Mouse (Mus musculus) testis, postnatal 14 days (tissue): ENCODE measurements around the gene Col6a3.
A peak's percentile ranks its signal among the peaks of the same experiment; 100 is the strongest.

Experiments
- DNase-seq: peaks from one replicate; pipeline ENCODE4 v3.0.0; 2021; ENCODE audit warnings: low spot score

Col6a3 gene

DNA sequence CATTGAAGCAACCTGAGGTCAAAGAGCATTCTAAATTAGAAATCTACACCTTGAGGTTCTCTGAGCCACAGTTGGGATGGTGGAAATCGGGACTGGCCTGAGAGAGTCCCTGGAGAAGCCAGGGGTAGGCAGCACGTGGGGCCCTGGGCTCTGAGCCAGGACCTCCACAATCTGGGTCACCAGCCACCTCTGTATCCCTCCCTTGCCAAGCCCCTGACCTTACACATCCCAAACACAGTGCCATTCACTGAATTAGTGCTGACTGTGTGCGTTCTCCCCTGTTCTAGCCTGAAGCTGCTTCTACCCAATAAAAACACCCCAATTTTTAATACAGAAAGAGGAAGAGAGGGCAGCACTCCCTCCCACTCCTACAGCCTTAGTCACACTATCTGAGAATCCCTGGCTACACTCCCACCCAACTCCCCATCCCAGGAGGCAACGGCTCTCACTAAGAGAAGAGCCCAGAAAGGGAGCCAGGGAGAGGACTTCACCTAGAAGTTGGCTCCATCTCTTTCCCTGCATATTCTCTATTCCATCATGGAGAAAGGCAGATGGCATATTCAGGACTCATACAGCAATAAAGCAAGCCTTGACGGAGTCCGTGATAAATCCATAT lies 46.4 kb downstream of the Col6a3 start:
- no peak for DNase-seq

- no peak for DNase-seq
Observed at GRCm38 (mm10) chr1:90793368-90793767, 50.4 kb downstream of the Col6a3 start.

- no peak for DNase-seq
Observed at GRCm38 (mm10) chr1:90790925-90791324, 52.8 kb downstream of the Col6a3 start.

- DNase-seq: no peak
Observed at GRCm38 (mm10) chr1:90789506-90789905, 54.3 kb downstream of the Col6a3 start.

DNA sequence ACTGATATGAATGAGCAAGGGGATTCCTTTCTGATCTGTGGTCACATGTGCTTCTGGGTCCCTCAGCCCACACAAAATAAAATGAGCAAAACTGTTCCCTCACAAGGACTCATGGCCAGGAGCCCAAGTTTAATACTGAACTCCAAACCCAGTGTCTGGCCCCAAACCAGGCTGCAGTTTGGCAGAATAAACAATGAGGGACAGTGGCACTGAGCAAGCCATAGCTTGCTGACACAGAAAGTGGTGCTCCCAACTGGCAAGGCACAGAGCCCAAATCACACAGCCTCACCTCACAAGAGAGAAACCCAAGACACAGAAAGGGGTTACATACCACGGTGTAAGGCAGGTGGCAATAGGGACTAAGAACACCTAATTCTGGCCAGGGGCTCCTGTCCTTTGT lies 63.3 kb downstream of the Col6a3 start:
- DNase-seq: no peak

- no peak for DNase-seq
Observed at GRCm38 (mm10) chr1:90779072-90779471, 64.7 kb downstream of the Col6a3 start.

DNA sequence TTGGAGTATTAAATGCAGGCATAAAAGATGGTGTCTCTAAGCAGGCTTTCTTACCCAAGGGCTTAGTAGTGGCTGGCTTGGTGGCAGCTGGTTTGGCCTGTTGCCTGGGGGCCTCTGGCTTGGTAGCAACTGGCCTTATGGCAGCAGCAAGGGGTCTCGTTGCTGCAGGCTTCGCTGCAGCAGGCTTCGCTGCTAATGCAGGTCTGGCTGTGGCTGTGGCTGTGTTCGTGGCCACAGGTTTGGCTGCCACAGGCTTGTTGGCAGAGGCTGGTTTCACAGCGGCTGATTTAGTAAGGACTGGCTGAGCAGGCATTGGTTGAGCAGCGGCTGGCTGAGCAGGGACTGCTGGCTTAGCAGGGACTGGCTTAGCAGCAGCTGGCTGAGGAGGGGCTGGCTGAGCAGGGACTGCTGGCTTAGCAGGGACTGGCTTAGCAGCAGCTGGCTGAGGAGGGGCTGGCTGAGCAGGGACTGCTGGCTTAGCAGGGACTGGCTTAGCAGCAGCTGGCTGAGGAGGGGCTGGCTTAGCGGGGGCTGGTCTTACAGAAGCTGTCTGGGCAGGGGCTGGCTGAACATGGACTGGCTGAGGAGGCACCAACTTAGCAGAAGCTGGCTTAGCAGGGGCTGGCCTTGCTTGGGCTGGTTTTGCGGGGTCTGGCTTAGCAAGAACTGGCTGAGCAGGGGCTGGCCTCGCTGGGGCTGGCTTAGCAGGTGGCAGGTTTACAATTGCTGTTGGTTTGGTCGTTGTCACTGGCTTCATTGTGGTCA lies 68.1 kb downstream of the Col6a3 start:
- no peak for DNase-seq

- no peak for DNase-seq
Observed at GRCm38 (mm10) chr1:90771172-90771571, 72.6 kb downstream of the Col6a3 start.

- DNase-seq: no peak
Observed at GRCm38 (mm10) chr1:90770027-90770426, 73.7 kb downstream of the Col6a3 start.

DNA sequence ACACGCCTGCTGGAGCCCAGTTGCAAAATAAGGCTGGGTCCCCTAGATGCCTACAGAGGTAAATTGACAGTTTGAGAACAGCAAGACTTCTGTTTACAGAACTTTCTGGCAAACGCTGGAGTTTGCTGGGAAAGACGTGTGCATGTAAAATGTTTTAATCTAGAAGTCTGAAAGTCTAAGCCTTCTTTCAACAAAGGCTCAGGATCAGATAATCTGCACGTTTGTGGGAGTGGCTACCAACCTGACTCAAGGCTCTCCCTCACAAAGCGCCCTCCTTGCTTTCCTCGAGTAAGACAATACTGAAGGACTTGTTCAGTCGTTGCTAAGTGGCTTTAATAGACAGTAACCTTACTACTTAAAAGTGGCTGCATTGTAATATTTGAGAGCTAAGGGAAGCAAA lies 74.5 kb downstream of the Col6a3 start:
- DNase-seq: no peak

- no peak for DNase-seq
Observed at GRCm38 (mm10) chr1:90758091-90758673, 85.6 kb downstream of the Col6a3 start.

GRCm38 (mm10) chr1:90753869-90754563 lies 89.8 kb downstream of the Col6a3 start:
- no peak for DNase-seq

GRCm38 (mm10) chr1:90751221-90751620 lies 92.5 kb downstream of the Col6a3 start:
- DNase-seq: no peak

DNA sequence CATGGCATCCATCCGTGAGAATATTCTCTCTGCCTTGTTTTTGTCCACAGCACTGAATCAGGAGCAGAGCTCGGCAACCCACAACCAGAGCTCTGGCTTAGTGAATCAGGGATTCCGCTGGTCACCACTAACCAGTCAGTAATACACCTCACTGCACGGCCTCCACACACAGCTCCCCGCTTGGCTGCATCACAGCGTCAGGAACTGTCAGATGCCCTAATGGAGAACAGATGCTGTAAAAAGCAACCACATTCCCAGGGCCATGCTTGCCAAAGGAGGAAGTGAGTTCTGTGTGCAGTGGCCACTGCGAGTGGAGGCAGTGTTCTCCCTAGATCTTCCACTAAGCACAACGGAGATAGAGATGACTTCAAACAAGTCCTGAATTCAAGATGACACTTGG lies 93.6 kb downstream of the Col6a3 start:
- DNase-seq: no peak

DNA sequence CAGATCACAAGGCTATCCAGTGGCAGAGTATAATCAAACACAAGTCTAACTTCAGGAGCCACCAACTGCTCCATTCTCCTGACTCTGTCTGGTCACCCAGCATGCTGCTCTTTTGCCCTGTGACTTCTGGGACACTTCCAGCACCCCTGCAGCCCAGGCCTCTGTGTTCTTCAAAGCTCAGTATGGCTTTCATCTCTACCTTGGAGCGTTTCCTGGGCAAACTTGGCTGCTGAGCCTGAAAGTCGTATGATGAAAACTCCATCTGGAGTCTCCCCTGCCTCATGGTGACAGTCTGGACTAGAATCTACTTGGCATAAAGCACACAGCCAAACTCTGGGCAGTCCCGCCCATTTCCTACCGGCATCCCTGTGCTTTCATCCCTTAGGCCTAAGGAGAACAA lies 95.2 kb downstream of the Col6a3 start:
- no peak for DNase-seq

GRCm38 (mm10) chr1:90743941-90744386 lies 99.8 kb downstream of the Col6a3 start:
- DNase-seq: peak; percentile 31

GRCm38 (mm10) chr1:90743445-90743844 lies 100.3 kb downstream of the Col6a3 start:
- no peak for DNase-seq

GRCm38 (mm10) chr1:90742641-90743040 lies 101.1 kb downstream of the Col6a3 start:
- no peak for DNase-seq

GRCm38 (mm10) chr1:90740216-90741170 lies 103.3 kb downstream of the Col6a3 start:
- no peak for DNase-seq

DNA sequence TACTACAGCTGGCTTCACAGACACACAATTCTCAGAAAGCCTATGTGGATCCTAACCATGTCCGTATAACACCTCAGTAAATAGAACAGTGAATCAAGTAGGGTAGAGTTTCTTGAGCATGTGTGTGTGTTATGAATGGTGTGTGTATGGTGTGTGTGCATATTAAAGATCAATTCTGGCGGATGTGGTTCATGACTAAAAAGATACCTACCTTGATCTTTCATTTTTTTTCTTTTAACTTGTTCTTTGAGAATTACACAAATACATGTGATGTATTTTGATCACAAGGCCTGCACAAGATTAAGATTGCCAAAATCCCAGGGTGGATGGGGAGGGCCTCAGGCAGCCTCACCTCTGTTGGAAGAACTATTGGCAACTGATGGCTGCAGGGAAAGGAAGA lies 104.9 kb downstream of the Col6a3 start:
- no peak for DNase-seq

GRCm38 (mm10) chr1:90729466-90729865 lies 114.3 kb downstream of the Col6a3 start:
- no peak for DNase-seq

DNA sequence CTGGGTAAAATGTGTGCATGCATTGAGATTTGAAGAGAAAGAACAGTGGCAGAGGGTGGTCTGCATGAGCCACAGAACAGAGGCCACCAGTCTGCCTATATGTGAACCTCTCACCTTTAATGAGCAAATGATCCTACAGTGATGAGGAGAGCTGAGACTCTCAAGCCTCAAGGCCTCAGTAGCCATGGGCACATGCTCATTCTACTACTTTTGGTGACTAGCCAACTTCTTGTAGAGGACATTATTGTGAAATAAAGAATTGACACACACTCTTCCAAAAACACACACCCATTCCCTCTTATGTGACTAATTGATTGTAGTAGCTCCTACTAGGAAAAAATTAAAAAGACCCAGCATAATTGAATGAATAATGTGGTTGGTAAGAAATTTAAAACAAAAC lies 120.0 kb downstream of the Col6a3 start:
- DNase-seq: no peak
